8 mouse cellular contexts compared by ENCODE assay signal in genomic region chr12:5374684-5375615, GRCm38 (mm10). TPM values are rescaled to one million over a fixed set of nuclear protein-coding genes. Genes with fewer than 3 reads are reported as not detected.
DNase-seq lines count a peak whose midpoint lies in the region; ATAC-seq lines count a peak whose summit lies in the region.

No protein-coding gene starts in this region.

- peak overlapping the region; percentile 92 for H3K27ac ChIP-seq in forebrain, embryonic 10.5 days
- H3K27ac ChIP-seq in hindbrain, embryonic 11.5 days (ENCODE audit: low read depth, low read length): peak overlapping the region; percentile 82
- peak overlapping the region; percentile 95 for H3K27ac ChIP-seq in midbrain, embryonic 16.5 days (ENCODE audit: low read length)

- peak overlapping the region; percentile 34 for H3K4me3 ChIP-seq in erythroblast, embryonic 14.5 days (replicated peaks)
- H3K4me3 ChIP-seq in forebrain, embryonic 10.5 days: peak overlapping the region; percentile 81
- peak overlapping the region; percentile 65 for H3K4me3 ChIP-seq in hindbrain, embryonic 11.5 days (ENCODE audit: low read depth, low read length)
- H3K4me3 ChIP-seq in midbrain, embryonic 16.5 days (ENCODE audit: low read depth, low read length): peak overlapping the region; percentile 96

- ATAC-seq in erythroblast, adult 5-6 weeks (replicated peaks; ENCODE audit: low FRiP score, poor library complexity, severe bottlenecking): no peak
- peak; percentile 71 for ATAC-seq in hindbrain, embryonic 11.5 days (ENCODE audit: low FRiP score)
- ATAC-seq in midbrain, embryonic 16.5 days: peak; percentile 71

- DNase-seq in adrenal gland, postnatal 25 days: peak; percentile 50
- DNase-seq in forebrain, embryonic 10.5 days (ENCODE audit: extremely low spot score, low spot score): peak; percentile 64
- DNase-seq in hindbrain, embryonic 11.5 days (ENCODE audit: low spot score): peak; percentile 73
- peak; percentile 51 for DNase-seq in left cerebral cortex, postnatal 4 days
- DNase-seq in urinary bladder, postnatal 25 days (ENCODE audit: low spot score): peak; percentile 16

- H3K4me1 ChIP-seq in erythroblast, embryonic 14.5 days (ENCODE audit: control insufficient read depth): no peaks in the 10 kb centered on the region
- H3K4me1 ChIP-seq in forebrain, embryonic 10.5 days: peaks cover 49% of the 10 kb centered on the region
- no peaks in the 10 kb centered on the region for H3K4me1 ChIP-seq in hindbrain, embryonic 11.5 days (replicated peaks; ENCODE audit: control insufficient read depth, insufficient read depth, low read length)
- H3K4me1 ChIP-seq in midbrain, embryonic 16.5 days (ENCODE audit: control insufficient read depth, insufficient read depth, low read length): peaks cover 19% of the 10 kb centered on the region

- H3K4me2 ChIP-seq in hindbrain, embryonic 11.5 days (replicated peaks; ENCODE audit: low read depth, low read length): peak overlapping the region; percentile 88
- peak overlapping the region; percentile 91 for H3K4me2 ChIP-seq in midbrain, embryonic 16.5 days (ENCODE audit: low read length)

- peak overlapping the region; percentile 88 for H3K9ac ChIP-seq in hindbrain, embryonic 11.5 days (ENCODE audit: low read depth, low read length)
- H3K9ac ChIP-seq in midbrain, embryonic 16.5 days (ENCODE audit: low read depth, low read length): peak overlapping the region; percentile 93

- intact Hi-C loops in left cerebral cortex, postnatal 4 days (cut with DNase I): no loop called here

- H3K9me3 ChIP-seq in erythroblast, embryonic 14.5 days (ENCODE audit: control insufficient read depth, low read length): no peaks in the 10 kb centered on the region
- no peaks in the 10 kb centered on the region for H3K9me3 ChIP-seq in forebrain, embryonic 10.5 days
- no peaks in the 10 kb centered on the region for H3K9me3 ChIP-seq in hindbrain, embryonic 11.5 days (ENCODE audit: control insufficient read depth, low read length)
- H3K9me3 ChIP-seq in midbrain, embryonic 16.5 days (replicated peaks; ENCODE audit: control insufficient read depth, low read length, poor library complexity, severe bottlenecking): no peaks in the 10 kb centered on the region

- peaks cover 61% of the 10 kb centered on the region for H3K27me3 ChIP-seq in erythroblast, embryonic 14.5 days (ENCODE audit: control insufficient read depth)
- peaks cover 78% of the 10 kb centered on the region for H3K27me3 ChIP-seq in forebrain, embryonic 10.5 days (ENCODE audit: poor library complexity, severe bottlenecking)
- H3K27me3 ChIP-seq in hindbrain, embryonic 11.5 days (ENCODE audit: control insufficient read depth, insufficient read depth, low read length): peaks cover 2% of the 10 kb centered on the region; the same call in 1 of the 2 replicates
- no peaks in the 10 kb centered on the region for H3K27me3 ChIP-seq in midbrain, embryonic 16.5 days (ENCODE audit: control insufficient read depth, insufficient read depth, low read depth, low read length)

- under 1% methylated on average over 79 of the region's 84 CpGs for WGBS in forebrain, embryonic 10.5 days
- under 1% methylated on average over 61 of the region's 84 CpGs for WGBS in hindbrain, embryonic 11.5 days
- WGBS in midbrain, embryonic 16.5 days: under 1% methylated on average over 71 of the region's 84 CpGs

- H3K36me3 ChIP-seq in erythroblast, embryonic 14.5 days (ENCODE audit: control insufficient read depth): no peaks in the 10 kb centered on the region
- H3K36me3 ChIP-seq in forebrain, embryonic 10.5 days (replicated peaks): no peaks in the 10 kb centered on the region
- H3K36me3 ChIP-seq in hindbrain, embryonic 11.5 days (ENCODE audit: control insufficient read depth, insufficient read depth, low read length): no peaks in the 10 kb centered on the region
- H3K36me3 ChIP-seq in midbrain, embryonic 16.5 days (ENCODE audit: control insufficient read depth, insufficient read depth, low read length): no peaks in the 10 kb centered on the region

RNA-seq across cellular contexts. Expression of gene Klhl29, which starts 0.5 kb away (rescaled TPM):
- polyA plus RNA-seq in erythroblast, embryonic 14.5 days (2012): not detected in 2 replicates
- total RNA-seq in erythroblast, adult 5-6 weeks (2015; ENCODE audit: low replicate concordance): not detected in 2 replicates
- total RNA-seq in erythroblast, adult 5-6 weeks (2017; ENCODE audit: low replicate concordance): not detected in 2 replicates
- total RNA-seq in adrenal gland, postnatal 25 days (2021): 15.2 and 18.2 TPM in 2 replicates
- polyA plus RNA-seq in forebrain, embryonic 10.5 days (2016; fragmentation: Nextera tagmentation; extraction: Ambion mirVana): 0.90 and 1.2 TPM in 2 replicates
- polyA plus RNA-seq in hindbrain, embryonic 11.5 days (2014; fragmentation: Nextera tagmentation; extraction: Ambion mirVana): 2.2 and 2.6 TPM in 2 replicates
- 10 to 100 TPM; 39.9 to 42.8 TPM for total RNA-seq in left cerebral cortex, postnatal 4 days (2021)
- 4.0 and 4.6 TPM in 2 replicates for polyA plus RNA-seq in midbrain, embryonic 16.5 days (2015; fragmentation: Nextera tagmentation; extraction: Ambion mirVana)

Comparison
In these comparisons a context has a peak if more than half of its experiments do, and no peak if none do; other contexts are left out.
1. H3K4me3 ChIP-seq: peak in every context shown above with its lines; median percentile 96 in midbrain, embryonic 16.5 days; 81 in forebrain, embryonic 10.5 days; 65 in hindbrain, embryonic 11.5 days; 34 in erythroblast, embryonic 14.5 days.
2. DNase-seq: peak in every context shown above with its lines; median percentile 73 in hindbrain, embryonic 11.5 days; 64 in forebrain, embryonic 10.5 days; 51 in left cerebral cortex, postnatal 4 days; 50 in adrenal gland, postnatal 25 days; 16 in urinary bladder, postnatal 25 days.